Mouse (Mus musculus) heart, adult 8-10 months (tissue): ENCODE measurements at regions not wholly inside any gene's neighbourhood (a gene's known extent, or its start where the extent isn't known, plus 50 kb on each side); places are given as distances from the start of the nearest gene placed in this dataset. TPM values are rescaled to one million over a fixed set of nuclear protein-coding genes. Genes with fewer than 3 reads are reported as not detected.

ENCODE experiments used
- DNase-seq: peaks from one replicate; pipeline ENCODE4 v3.0.0; 2022; ENCODE audit warnings: low spot score
- microRNA-seq: library from miRNA; unstranded; fragments of <30 nt; microRNA quantifications from one replicate; pipeline ENCODE4 v1.2.0, GENCODE M21; 2022

- DNase-seq: no peak
Observed at GRCm38 (mm10) chr13:10527251-10527650, 166.6 kb upstream of the Chrm3 start.

GRCm38 (mm10) chr13:10526470-10527207, 166.0 kb upstream of the Chrm3 start:
- peak; percentile 5 for DNase-seq

GRCm38 (mm10) chr13:10504211-10504610, 143.6 kb upstream of the Chrm3 start:
- no peak for DNase-seq

- DNase-seq: no peak
Observed at GRCm38 (mm10) chr13:10455323-10455722, 94.7 kb upstream of the Chrm3 start.

GRCm38 (mm10) chr13:10454667-10455066, 94.0 kb upstream of the Chrm3 start:
- no peak for DNase-seq

- no peak for DNase-seq
Observed at GRCm38 (mm10) chr13:10451057-10451456, 90.4 kb upstream of the Chrm3 start.

- no peak for DNase-seq
Observed at GRCm38 (mm10) chr13:10449502-10449901, 88.9 kb upstream of the Chrm3 start.

GRCm38 (mm10) chr13:10447806-10448205, 87.2 kb upstream of the Chrm3 start:
- no peak for DNase-seq

GRCm38 (mm10) chr13:10445679-10446078, 85.0 kb upstream of the Chrm3 start:
- DNase-seq: no peak

Small RNAs in the stretch of these regions (microRNA-seq; reads per million reads assigned to microRNA genes)
- gene Gm23415: not detected
